In the genomic region with DNA sequence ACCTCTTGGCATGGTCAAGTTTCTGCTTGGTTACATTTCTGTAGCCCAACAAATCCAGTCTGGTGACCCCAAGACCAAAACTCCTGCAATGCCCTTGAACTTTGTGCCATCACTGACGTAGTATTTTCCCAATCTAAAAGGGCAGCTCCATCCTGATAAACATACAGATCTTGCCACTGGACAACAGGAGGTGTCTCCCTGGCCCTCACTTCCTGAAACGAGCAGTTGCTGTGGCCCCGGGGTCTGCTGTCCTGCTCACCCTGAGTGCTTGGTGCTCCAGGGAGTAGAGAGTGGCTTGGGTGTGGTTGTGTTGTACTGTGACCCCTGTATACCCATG, we compare ENCODE assay signal across 24 mouse cellular contexts. TPM values are rescaled to one million over a fixed set of nuclear protein-coding genes. Genes with fewer than 3 reads are reported as not detected.
DNase-seq lines count a peak whose midpoint lies in the region; ATAC-seq and TF ChIP-seq lines count a peak whose summit lies in the region.
"Had no signal": no experiment of that assay in that cellular context is flagged by ENCODE, and none has a peak within 500 bp of the region (broad histone marks: within the 10 kb centered on the region; RNA-seq: fewer than 3 reads in every experiment).

No protein-coding gene starts in this region.

- 54% methylated on average over 3 of the region's 3 CpGs for WGBS in liver, embryonic 15.5 days (ENCODE audit: insufficient replicate concordance)
- WGBS in liver, embryonic 11.5 days: 63% methylated on average over 3 of the region's 3 CpGs
- 68% methylated on average over 3 of the region's 3 CpGs for WGBS in intestine, embryonic 16.5 days
- WGBS in small intestine, adult 2 months: 23% methylated on average over 3 of the region's 3 CpGs

- no peak overlapping the region for H3K9ac ChIP-seq in liver, embryonic 15.5 days
- no peak overlapping the region for H3K9ac ChIP-seq in liver, embryonic 11.5 days (ENCODE audit: low read depth, low read length)
- H3K9ac ChIP-seq in MEL (ENCODE audit: control insufficient read depth, low read depth, low read length, poor library complexity, severe bottlenecking): no peak overlapping the region
- no peak overlapping the region for H3K9ac ChIP-seq in intestine, embryonic 16.5 days (ENCODE audit: low read depth, low read length)
- H3K9ac ChIP-seq: embryonic facial prominence, embryonic 12.5 days; embryonic facial prominence, embryonic 15.5 days; forebrain, postnatal 0 days; hindbrain, embryonic 12.5 days; hindbrain, embryonic 15.5 days had no signal

- peaks cover 27% of the 10 kb centered on the region for H3K4me1 ChIP-seq in liver, embryonic 15.5 days (replicated peaks)
- peaks cover 2% of the 10 kb centered on the region; the same call in 1 of the 2 replicates for H3K4me1 ChIP-seq in liver, embryonic 11.5 days (replicated peaks; ENCODE audit: control insufficient read depth, insufficient read depth, low read length)
- peaks cover 2 to 3% of the 10 kb centered on the region in 2 experiments; a peak in 1 of 4 replicates for H3K4me1 ChIP-seq in MEL (ENCODE audit: control insufficient read depth in 1 of 2, insufficient read depth in 2 of 2, low read length in 2 of 2)
- peaks cover 14% of the 10 kb centered on the region for H3K4me1 ChIP-seq in intestine, embryonic 16.5 days (ENCODE audit: control insufficient read depth, insufficient read depth, low read length)
- peaks cover 20% of the 10 kb centered on the region for H3K4me1 ChIP-seq in small intestine, adult 2 months (ENCODE audit: control insufficient read depth, insufficient read depth, insufficient read length, low read length)
- H3K4me1 ChIP-seq: embryonic facial prominence, embryonic 15.5 days; hindbrain, embryonic 12.5 days; hindbrain, embryonic 15.5 days had no signal

- peaks cover 14% of the 10 kb centered on the region for H3K36me3 ChIP-seq in liver, embryonic 15.5 days (replicated peaks)
- peaks cover 9% of the 10 kb centered on the region for H3K36me3 ChIP-seq in liver, embryonic 11.5 days (ENCODE audit: control insufficient read depth, insufficient read depth, low read length)
- H3K36me3 ChIP-seq in MEL (ENCODE audit: control insufficient read depth in 1 of 2, insufficient read depth in 2 of 2, low read length in 2 of 2): peaks cover 0 to 4% of the 10 kb centered on the region in 2 experiments; a peak in 1 of 4 replicates
- peaks cover 6% of the 10 kb centered on the region; the same call in 1 of the 2 replicates for H3K36me3 ChIP-seq in intestine, embryonic 16.5 days (ENCODE audit: control insufficient read depth, insufficient read depth, low read length)
- peaks cover 10% of the 10 kb centered on the region for H3K36me3 ChIP-seq in small intestine, adult 2 months (ENCODE audit: control insufficient read depth, insufficient read depth, low read length)

- no peak for TF ChIP-seq EP300 in MEL (IDR thresholded peaks at IDR 0.05; ENCODE audit: low read depth in 1 of 2, low read length in 2 of 2)

- H3K4me3 ChIP-seq in liver, embryonic 15.5 days (replicated peaks): no peak overlapping the region
- H3K4me3 ChIP-seq in liver, embryonic 11.5 days (ENCODE audit: low read depth, low read length): no peak overlapping the region
- no peak overlapping the region for H3K4me3 ChIP-seq in MEL (ENCODE audit: control insufficient read depth in 1 of 2, insufficient read depth in 1 of 2, low read depth in 2 of 2, low read length in 2 of 2)
- H3K4me3 ChIP-seq in intestine, embryonic 16.5 days (ENCODE audit: low read length): no peak overlapping the region
- no peak overlapping the region for H3K4me3 ChIP-seq in small intestine, adult 2 months (ENCODE audit: low read depth, low read length)
- H3K4me3 ChIP-seq: embryonic facial prominence, embryonic 12.5 days; embryonic facial prominence, embryonic 15.5 days; hindbrain, embryonic 12.5 days; hindbrain, embryonic 15.5 days had no signal

- H3K27ac ChIP-seq in liver, embryonic 15.5 days (replicated peaks): peak overlapping the region; percentile 53; the same call in 1 of the 2 replicates
- H3K27ac ChIP-seq in liver, embryonic 11.5 days (ENCODE audit: low read depth, low read length): no peak overlapping the region
- H3K27ac ChIP-seq in MEL (ENCODE audit: control insufficient read depth, low read depth, low read length): no peak overlapping the region
- H3K27ac ChIP-seq in intestine, embryonic 16.5 days (ENCODE audit: low read length): no peak overlapping the region
- 0 out of 2 replicates have a peak overlapping the region, but pooled peaks have one; percentile 9 for H3K27ac ChIP-seq in small intestine, adult 2 months (ENCODE audit: insufficient read depth, low read depth, low read length)
- H3K27ac ChIP-seq: embryonic facial prominence, embryonic 12.5 days; embryonic facial prominence, embryonic 15.5 days; hindbrain, embryonic 12.5 days; hindbrain, embryonic 15.5 days had no signal

- ATAC-seq in liver, embryonic 15.5 days (ENCODE audit: insufficient read depth): no peak
- no peak for ATAC-seq in liver, embryonic 11.5 days (replicated peaks; ENCODE audit: low FRiP score)
- ATAC-seq in intestine, embryonic 16.5 days: peak; percentile 45; the same call in 1 of the 2 replicates

- no peaks in the 10 kb centered on the region for H3K9me3 ChIP-seq in liver, embryonic 15.5 days (replicated peaks)
- no peaks in the 10 kb centered on the region for H3K9me3 ChIP-seq in liver, embryonic 11.5 days (ENCODE audit: control insufficient read depth, low read length)
- no peaks in the 10 kb centered on the region for H3K9me3 ChIP-seq in MEL (replicated peaks; ENCODE audit: insufficient read depth, low read length)
- H3K9me3 ChIP-seq in intestine, embryonic 16.5 days (ENCODE audit: control insufficient read depth, low read length): no peaks in the 10 kb centered on the region
- H3K9me3 ChIP-seq: embryonic facial prominence, embryonic 12.5 days; embryonic facial prominence, embryonic 15.5 days; hindbrain, embryonic 12.5 days; hindbrain, embryonic 15.5 days had no signal

- TF ChIP-seq CTCF in MEL (IDR thresholded peaks at IDR 0.05 in 2 of 3, conservative IDR thresholded peaks at IDR 0.05 in 1 of 3; ENCODE audit: control insufficient read depth in 1 of 3, insufficient read depth in 1 of 3, low read depth in 2 of 3, low read length in 3 of 3, poor library complexity in 1 of 3, severe bottlenecking in 1 of 3): no peak
- TF ChIP-seq CTCF in small intestine, adult 2 months (IDR thresholded peaks at IDR 0.05; ENCODE audit: extremely low read depth, insufficient read length, insufficient replicate concordance, low read depth, low read length): no peak

- no peak for TF ChIP-seq POLR2A in MEL (IDR thresholded peaks at IDR 0.05; ENCODE audit: control insufficient read depth in 1 of 2, insufficient read depth in 1 of 2, low read depth in 1 of 2, low read length in 2 of 2, poor library complexity in 1 of 2)
- TF ChIP-seq POLR2A in small intestine, adult 2 months (IDR thresholded peaks at IDR 0.05; ENCODE audit: low read depth, low read length): no peak

- no peak for TF ChIP-seq RAD21 in MEL (IDR thresholded peaks at IDR 0.05; ENCODE audit: low read depth, low read length)

- no peaks in the 10 kb centered on the region; the same call in 1 of the 2 replicates for H3K27me3 ChIP-seq in liver, embryonic 15.5 days
- H3K27me3 ChIP-seq in liver, embryonic 11.5 days (replicated peaks; ENCODE audit: control insufficient read depth, insufficient read depth, low read length): no peaks in the 10 kb centered on the region
- no peaks in the 10 kb centered on the region for H3K27me3 ChIP-seq in MEL (ENCODE audit: control insufficient read depth in 1 of 2, insufficient read depth in 2 of 2, low read length in 2 of 2)
- H3K27me3 ChIP-seq in intestine, embryonic 16.5 days (replicated peaks; ENCODE audit: control insufficient read depth, insufficient read depth, low read length): no peaks in the 10 kb centered on the region
- H3K27me3 ChIP-seq in small intestine, adult 2 months (ENCODE audit: control insufficient read depth, insufficient read depth, low read length): no peaks in the 10 kb centered on the region
- H3K27me3 ChIP-seq: embryonic facial prominence, embryonic 12.5 days; embryonic facial prominence, embryonic 15.5 days; hindbrain, embryonic 12.5 days; hindbrain, embryonic 15.5 days had no signal

- no peak for DNase-seq in liver, embryonic 11.5 days (ENCODE audit: low spot score)
- DNase-seq in MEL (ENCODE audit: low read depth, low spot score): peak; percentile 16
- no peak for DNase-seq in embryo, embryonic 9.5 days (ENCODE audit: extremely low spot score)
- DNase-seq in neural tube, embryonic 10.5 days (ENCODE audit: extremely low spot score, low spot score): no peak
- DNase-seq: adrenal gland, postnatal 10 days; adrenal gland, postnatal 36 days; B cell, adult 2 months; cerebellum, adult 18-20 months; cerebellum, adult 9-10 months; cerebellum, postnatal 14 days; gastrocnemius, postnatal 36 days; heart, adult 11 months had no signal

- H3K4me2 ChIP-seq in liver, embryonic 15.5 days: no peak overlapping the region
- H3K4me2 ChIP-seq in liver, embryonic 11.5 days: no peak overlapping the region
- H3K4me2 ChIP-seq in intestine, embryonic 16.5 days (ENCODE audit: low read depth, low read length): no peak overlapping the region
- H3K4me2 ChIP-seq: embryonic facial prominence, embryonic 12.5 days; embryonic facial prominence, embryonic 15.5 days; heart, embryonic 11.5 days; hindbrain, embryonic 12.5 days; hindbrain, embryonic 15.5 days had no signal

- H3K79me2 ChIP-seq in MEL (ENCODE audit: control insufficient read depth, insufficient read depth, low read length, poor library complexity): no peaks in the 10 kb centered on the region

RNA-seq across cellular contexts. Expression of gene Il17rb, which starts 9.3 kb away (rescaled TPM):
- polyA plus RNA-seq in liver, embryonic 15.5 days (2015; fragmentation: Nextera tagmentation; extraction: Ambion mirVana): 2.4 and 3.6 TPM in 2 replicates
- polyA plus RNA-seq in liver, embryonic 11.5 days (2014; fragmentation: Nextera tagmentation; extraction: Ambion mirVana): 1.0 and 1.1 TPM in 2 replicates
- total RNA-seq in MEL (2012; rRNA removed): 0.08 and 0.10 TPM in 2 replicates
- polyA plus RNA-seq in MEL (2012; ENCODE audit: insufficient read depth in 1 of 2, insufficient read length in 2 of 2, low read depth in 1 of 2, low replicate concordance in 2 of 2, missing spikeins in 1 of 2): under 1 TPM in 1 of 2 experiments, not detected in 1; 0.13 TPM
- polyA plus RNA-seq in intestine, embryonic 16.5 days (2015; fragmentation: Nextera tagmentation; extraction: Ambion mirVana): 0.77 and 0.92 TPM in 2 replicates
- 1.2 and 3.0 TPM in 2 replicates for polyA plus RNA-seq in small intestine, adult 2 months (2012; rRNA removed)
- total RNA-seq: gastrocnemius, postnatal 36 days had no signal

RNA-seq across cellular contexts. Expression of gene Chdh, which starts 9.4 kb away (rescaled TPM):
- 3.2 and 4.6 TPM in 2 replicates for polyA plus RNA-seq in liver, embryonic 15.5 days (2015; fragmentation: Nextera tagmentation; extraction: Ambion mirVana)
- 0.15 and 0.22 TPM in 2 replicates for polyA plus RNA-seq in liver, embryonic 11.5 days (2014; fragmentation: Nextera tagmentation; extraction: Ambion mirVana)
- total RNA-seq in MEL (2012; rRNA removed): not detected in 2 replicates
- polyA plus RNA-seq in MEL (2012; ENCODE audit: insufficient read depth in 1 of 2, insufficient read length in 2 of 2, low read depth in 1 of 2, low replicate concordance in 2 of 2, missing spikeins in 1 of 2): not detected
- polyA plus RNA-seq in intestine, embryonic 16.5 days (2015; fragmentation: Nextera tagmentation; extraction: Ambion mirVana): 2.1 TPM in 2 replicates
- 41.7 and 92.0 TPM in 2 replicates for polyA plus RNA-seq in small intestine, adult 2 months (2012; rRNA removed)
- polyA plus RNA-seq: forebrain, embryonic 11.5 days; forebrain, embryonic 14.5 days; heart, postnatal 0 days had no signal

RNA-seq across cellular contexts. Expression of gene Actr8, which starts 21.3 kb away (rescaled TPM):
- polyA plus RNA-seq in liver, embryonic 15.5 days (2015; fragmentation: Nextera tagmentation; extraction: Ambion mirVana): 22.5 and 23.6 TPM in 2 replicates
- 46.7 and 56.3 TPM in 2 replicates for polyA plus RNA-seq in liver, embryonic 11.5 days (2014; fragmentation: Nextera tagmentation; extraction: Ambion mirVana)
- 34.7 and 36.4 TPM in 2 replicates for total RNA-seq in MEL (2012; rRNA removed)
- 10 to 100 TPM in 1 of 2 experiments, not detected in 1; 31.0 TPM for polyA plus RNA-seq in MEL (2012; ENCODE audit: insufficient read depth in 1 of 2, insufficient read length in 2 of 2, low read depth in 1 of 2, low replicate concordance in 2 of 2, missing spikeins in 1 of 2)
- polyA plus RNA-seq in intestine, embryonic 16.5 days (2015; fragmentation: Nextera tagmentation; extraction: Ambion mirVana): 52.3 and 56.1 TPM in 2 replicates
- 3.4 and 6.3 TPM in 2 replicates for polyA plus RNA-seq in small intestine, adult 2 months (2012; rRNA removed)

RNA-seq across cellular contexts. Expression of gene Selenok, which starts 31.3 kb away (rescaled TPM):
- 132 TPM in 2 replicates for polyA plus RNA-seq in liver, embryonic 15.5 days (2015; fragmentation: Nextera tagmentation; extraction: Ambion mirVana)
- polyA plus RNA-seq in liver, embryonic 11.5 days (2014; fragmentation: Nextera tagmentation; extraction: Ambion mirVana): 151 and 162 TPM in 2 replicates
- 49.8 and 55.9 TPM in 2 replicates for total RNA-seq in MEL (2012; rRNA removed)
- polyA plus RNA-seq in MEL (2012; ENCODE audit: insufficient read depth in 1 of 2, insufficient read length in 2 of 2, low read depth in 1 of 2, low replicate concordance in 2 of 2, missing spikeins in 1 of 2): 10 to 100 TPM in 1 of 2 experiments, not detected in 1; 71.1 TPM
- polyA plus RNA-seq in intestine, embryonic 16.5 days (2015; fragmentation: Nextera tagmentation; extraction: Ambion mirVana): 239 and 255 TPM in 2 replicates
- polyA plus RNA-seq in small intestine, adult 2 months (2012; rRNA removed): 6.0 and 14.3 TPM in 2 replicates

Comparison
In these comparisons a context has a peak if more than half of its experiments do, and no peak if none do; other contexts are left out.
1. H3K27ac ChIP-seq: peak in liver, embryonic 15.5 days (single experiment) and small intestine, adult 2 months (single experiment); none in liver, embryonic 11.5 days (single experiment), MEL (single experiment) and intestine, embryonic 16.5 days (single experiment).